In genomic region chr2:161511880-161512570, GRCm38 (mm10) we compare ENCODE assay signal across 8 mouse cellular contexts.
A peak's percentile ranks its signal among the peaks of the same experiment; 100 is the strongest.
DNase-seq lines count a peak whose midpoint lies in the region; ATAC-seq and TF ChIP-seq lines count a peak whose summit lies in the region.
"Not testable (repeated sequence)": the region's sequence is repeated elsewhere in the genome, so short reads cannot be mapped to it uniquely, and the experiment has no call there.

No protein-coding gene starts in this region.

- not testable (repeated sequence) for H3K4me1 ChIP-seq in brown adipose tissue, adult 24 weeks (ENCODE audit: control insufficient read depth, insufficient read depth, insufficient read length, low read length); embryonic facial prominence, embryonic 14.5 days (ENCODE audit: control insufficient read depth, insufficient read depth, low read length); heart, embryonic 13.5 days; intestine, embryonic 14.5 days (replicated peaks; ENCODE audit: control insufficient read depth, insufficient read depth, low read length); limb, embryonic 11.5 days (ENCODE audit: control insufficient read depth, insufficient read depth, low read length); lung, postnatal 0 days (ENCODE audit: insufficient read depth, low read depth, low read length)

- not testable (repeated sequence) for H3K9me3 ChIP-seq in embryonic facial prominence, embryonic 14.5 days (ENCODE audit: control insufficient read depth, low read length); heart, embryonic 13.5 days; intestine, embryonic 14.5 days (ENCODE audit: control insufficient read depth, low read length); limb, embryonic 11.5 days (ENCODE audit: control insufficient read depth, low read length); lung, postnatal 0 days (ENCODE audit: low read length)

- WGBS in embryonic facial prominence, embryonic 14.5 days: 22% methylated on average over 5 of the region's 15 CpGs
- WGBS in heart, embryonic 13.5 days: 23% methylated on average over 6 of the region's 15 CpGs
- 25% methylated on average over 6 of the region's 15 CpGs for WGBS in intestine, embryonic 14.5 days
- WGBS in limb, embryonic 11.5 days: 18% methylated on average over 5 of the region's 15 CpGs
- WGBS in lung, postnatal 0 days: 16% methylated on average over 6 of the region's 15 CpGs

- TF ChIP-seq CTCF in lung, postnatal 0 days (IDR thresholded peaks at IDR 0.05): not testable (repeated sequence)

- not testable (repeated sequence) for H3K4me3 ChIP-seq in brown adipose tissue, adult 24 weeks (ENCODE audit: insufficient read depth, low read depth, low read length); embryonic facial prominence, embryonic 14.5 days (ENCODE audit: low read depth, low read length); intestine, embryonic 14.5 days (ENCODE audit: low read depth, low read length); limb, embryonic 11.5 days (ENCODE audit: low read depth, low read length); lung, postnatal 0 days (ENCODE audit: low read depth, low read length)
- 0 out of 2 replicates have a peak overlapping the region, but pooled peaks have one; percentile 11 for H3K4me3 ChIP-seq in heart, embryonic 13.5 days

- peak; percentile 22 for DNase-seq in embryonic facial prominence, embryonic 14.5 days (ENCODE audit: low spot score)
- DNase-seq in intestine, embryonic 14.5 days (ENCODE audit: low spot score): peak; percentile 52
- peak; percentile 42 for DNase-seq in limb, embryonic 11.5 days (ENCODE audit: low spot score)
- DNase-seq in lung, postnatal 0 days (ENCODE audit: low spot score): peak; percentile 65
- DNase-seq in natural killer cell, adult 2 months (ENCODE audit: low spot score in 2 of 2): peak; percentile 4 to 26
- DNase-seq in thymus, postnatal 0 days (ENCODE audit: low spot score): peak; percentile 49

- not testable (repeated sequence) for H3K9ac ChIP-seq in embryonic facial prominence, embryonic 14.5 days (ENCODE audit: low read depth, low read length); heart, embryonic 13.5 days; intestine, embryonic 14.5 days (ENCODE audit: low read length); limb, embryonic 11.5 days (ENCODE audit: low read length); lung, postnatal 0 days (replicated peaks; ENCODE audit: low read depth)

- not testable (repeated sequence) for H3K27me3 ChIP-seq in embryonic facial prominence, embryonic 14.5 days (replicated peaks; ENCODE audit: control insufficient read depth, insufficient read depth, low read length); heart, embryonic 13.5 days (replicated peaks); intestine, embryonic 14.5 days (replicated peaks; ENCODE audit: control insufficient read depth, insufficient read depth, low read length); limb, embryonic 11.5 days (ENCODE audit: control insufficient read depth, insufficient read depth, low read length); lung, postnatal 0 days (replicated peaks; ENCODE audit: insufficient read depth, low read length)

- H3K36me3 ChIP-seq in embryonic facial prominence, embryonic 14.5 days (ENCODE audit: control insufficient read depth, insufficient read depth, low read length); heart, embryonic 13.5 days; intestine, embryonic 14.5 days (ENCODE audit: control insufficient read depth, insufficient read depth, low read length); limb, embryonic 11.5 days (ENCODE audit: control insufficient read depth, insufficient read depth, low read length); lung, postnatal 0 days (ENCODE audit: insufficient read depth, low read length): not testable (repeated sequence)

- H3K4me2 ChIP-seq in embryonic facial prominence, embryonic 14.5 days (ENCODE audit: low read depth, low read length); heart, embryonic 13.5 days; intestine, embryonic 14.5 days (ENCODE audit: low read length); limb, embryonic 11.5 days (ENCODE audit: low read depth, severe bottlenecking); lung, postnatal 0 days (replicated peaks; ENCODE audit: low read depth, low read length): not testable (repeated sequence)

- ATAC-seq in embryonic facial prominence, embryonic 14.5 days (ENCODE audit: low read depth): peak; percentile 79
- ATAC-seq in heart, embryonic 13.5 days (ENCODE audit: extremely low read depth, insufficient number of reproducible peaks, low FRiP score, low TSS enrichment): not testable (repeated sequence)
- ATAC-seq in intestine, embryonic 14.5 days (replicated peaks; ENCODE audit: low FRiP score, low TSS enrichment, low read depth): peak; percentile 86
- ATAC-seq in limb, embryonic 11.5 days (ENCODE audit: insufficient number of reproducible peaks, low FRiP score, low TSS enrichment, low read depth): peak; percentile 80
- ATAC-seq in lung, postnatal 0 days: peak; percentile 67

- H3K27ac ChIP-seq in brown adipose tissue, adult 24 weeks (replicated peaks; ENCODE audit: low read depth, low read length): 0 out of 2 replicates have a peak overlapping the region, but pooled peaks have one; percentile 34
- H3K27ac ChIP-seq in embryonic facial prominence, embryonic 14.5 days (replicated peaks; ENCODE audit: low read depth, low read length); heart, embryonic 13.5 days (replicated peaks); intestine, embryonic 14.5 days (ENCODE audit: low read depth); limb, embryonic 11.5 days (replicated peaks; ENCODE audit: low read depth, low read length); lung, postnatal 0 days (ENCODE audit: low read length): not testable (repeated sequence)

- not testable (repeated sequence) for TF ChIP-seq EP300 in lung, postnatal 0 days (IDR thresholded peaks at IDR 0.05)

Comparison
In these comparisons a context has a peak if more than half of its experiments do, and no peak if none do; other contexts are left out.
1. DNase-seq: peak in every context shown above with its lines; median percentile 65 in lung, postnatal 0 days; 52 in intestine, embryonic 14.5 days; 49 in thymus, postnatal 0 days; 42 in limb, embryonic 11.5 days; 22 in embryonic facial prominence, embryonic 14.5 days; 15 in natural killer cell, adult 2 months.